Mouse (Mus musculus) monocyte, adult 2 months (primary cell): ENCODE results near the gene Gcc2.
"Not testable (repeated sequence)": the region's sequence is repeated elsewhere in the genome, so short reads cannot be mapped to it uniquely, and the experiment has no call there.

ENCODE experiments used
- DNase-seq, 2 experiments: peaks; one replicate each; pipeline ENCODE4 v3.0.0; 2022; ENCODE audit warnings: low spot score in 2 of 2, low read depth in 1 of 2

Gene Gcc2

DNA sequence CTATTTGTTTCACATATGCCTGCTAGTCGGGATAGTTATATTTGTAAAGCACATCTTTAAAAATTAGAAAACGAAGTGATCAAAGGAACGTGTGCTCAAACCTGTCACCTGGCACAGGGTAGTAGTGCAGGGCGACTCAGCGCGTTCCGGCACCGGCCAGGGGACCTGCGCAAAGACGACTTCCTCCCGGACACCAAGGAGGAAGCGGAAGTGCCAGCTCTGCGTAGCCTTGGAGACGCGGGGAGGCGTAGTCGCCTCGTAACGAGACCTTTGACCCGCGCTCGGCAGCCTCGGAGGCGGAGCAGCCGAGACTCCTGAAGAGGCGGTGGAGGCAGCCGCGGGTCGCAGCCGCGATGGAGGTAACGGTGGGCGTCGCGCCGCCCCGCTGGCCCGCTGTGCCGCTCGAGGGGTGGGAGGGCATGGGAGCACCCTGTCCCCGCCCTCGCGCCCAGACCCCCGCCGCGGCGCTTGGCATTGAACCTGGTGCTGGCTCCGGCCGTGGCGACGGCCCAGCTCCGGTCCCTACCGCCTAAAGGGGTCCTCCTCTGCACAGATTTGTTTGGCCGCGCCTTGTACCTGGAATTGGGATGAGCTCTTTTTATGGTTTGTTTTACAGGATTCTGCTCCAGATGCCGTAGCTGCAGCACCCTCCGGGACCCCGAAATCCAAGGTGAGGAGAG lies at the start of gene Gcc2:
TSS of gene Gcc2 (plus strand) at position 285 of the 680 bp plus-strand sequence.
- peak; percentile 81 to 86 for DNase-seq

DNA sequence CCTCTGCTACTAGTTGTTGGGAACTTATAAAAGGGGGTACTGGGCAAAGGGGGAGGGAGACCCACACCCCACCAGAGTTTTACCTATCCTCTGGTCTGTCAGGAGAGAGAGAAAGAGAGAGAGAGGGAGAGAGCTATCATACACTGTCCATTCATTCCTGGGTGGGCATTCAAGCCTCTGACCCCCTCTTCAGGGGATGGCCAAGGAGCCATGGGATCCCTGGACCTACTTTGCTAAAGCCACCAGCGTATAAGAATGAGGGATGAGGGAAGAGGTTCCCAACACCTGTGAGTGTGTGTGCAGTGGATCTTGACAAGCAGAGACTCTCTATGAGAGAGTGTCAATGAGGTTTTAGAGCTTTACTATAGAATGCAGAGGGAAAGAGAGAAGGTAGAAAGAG lies 49.3 kb upstream of the Gcc2 start:
- DNase-seq = no peak

- no peak for DNase-seq
Observed at GRCm38 (mm10) chr10:58206639-58207404, 48.5 kb upstream of the Gcc2 start.

- no peak for DNase-seq
Observed at GRCm38 (mm10) chr10:58209710-58210467, 45.4 kb upstream of the Gcc2 start.

DNA sequence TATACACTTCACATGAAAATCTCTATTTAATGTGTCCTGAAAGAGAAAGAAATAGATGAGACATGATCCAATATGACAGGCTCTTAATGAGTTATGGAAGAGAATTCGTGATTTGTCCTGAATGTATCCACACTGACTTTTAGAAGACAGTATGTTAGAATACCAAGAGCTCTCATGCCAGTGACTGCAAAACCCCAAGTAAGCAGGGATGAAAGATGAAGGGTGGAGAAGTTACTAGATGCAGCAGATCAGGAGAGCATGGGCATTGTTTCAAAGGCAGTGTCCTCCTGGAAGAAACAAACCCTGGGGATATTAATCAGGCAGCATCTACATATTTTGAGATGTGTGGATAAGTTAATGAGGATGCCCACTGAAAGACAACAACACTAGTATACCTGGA lies 44.8 kb upstream of the Gcc2 start:
- DNase-seq = no peak

DNA sequence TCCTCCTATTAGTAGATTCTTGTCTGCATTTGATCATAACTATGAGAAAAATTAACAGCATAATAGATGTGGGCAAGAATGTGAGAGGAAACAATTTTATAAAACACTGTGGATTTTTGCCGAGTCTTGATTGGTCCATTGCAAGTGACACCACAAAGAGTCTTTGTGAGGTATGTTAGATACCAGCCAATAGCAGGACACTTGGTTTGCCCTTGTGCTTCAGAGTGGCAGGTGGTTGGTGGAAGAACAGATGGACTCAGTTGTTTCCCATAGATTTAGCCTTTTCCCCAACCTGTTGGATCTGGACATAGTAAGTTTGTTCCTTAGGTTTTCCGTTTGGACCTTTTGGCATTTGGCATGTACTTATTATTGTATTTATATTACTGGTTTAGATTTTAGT lies 44.1 kb upstream of the Gcc2 start:
- no peak for DNase-seq

DNA sequence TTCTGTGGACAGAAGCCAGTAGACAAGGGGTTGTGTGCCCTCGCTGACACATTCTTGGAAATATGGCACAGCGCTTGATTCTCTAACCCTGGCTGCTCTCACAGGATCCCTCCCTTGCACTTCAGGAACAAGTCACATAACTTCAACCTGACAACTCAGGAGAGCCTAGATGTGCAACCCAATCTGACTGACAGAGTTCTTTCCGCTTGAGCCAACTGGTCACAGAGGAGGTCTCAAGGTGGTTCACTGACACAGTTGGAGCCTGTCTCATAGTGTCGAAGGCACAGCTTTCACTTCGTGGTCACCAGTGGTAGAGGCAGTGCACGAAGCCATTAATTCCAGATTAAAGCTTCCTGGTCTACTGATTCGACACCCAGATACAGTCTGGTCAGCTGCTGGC lies 43.1 kb upstream of the Gcc2 start:
- DNase-seq = no peak

- DNase-seq = no peak
Observed at GRCm38 (mm10) chr10:58214497-58214896, 40.8 kb upstream of the Gcc2 start.

DNA sequence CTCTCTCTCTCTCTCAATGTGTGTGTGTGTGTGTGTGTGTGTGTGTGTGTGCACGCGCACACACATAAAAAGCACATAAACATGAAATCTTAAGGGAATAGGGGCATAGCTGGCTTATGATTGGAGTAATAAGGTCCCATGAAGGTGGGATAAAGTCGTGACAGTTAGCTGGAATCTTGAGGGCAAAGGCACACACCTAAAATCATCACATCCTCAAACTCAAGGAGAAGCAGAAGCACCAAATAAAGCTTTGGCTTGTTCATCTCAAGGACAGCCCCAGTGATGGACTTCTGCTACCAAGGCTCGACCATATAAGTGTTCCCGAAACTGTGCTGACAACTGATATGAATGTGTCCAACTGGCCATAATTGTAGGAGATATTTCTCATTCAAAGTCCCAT lies 40.4 kb upstream of the Gcc2 start:
- DNase-seq = no peak

DNA sequence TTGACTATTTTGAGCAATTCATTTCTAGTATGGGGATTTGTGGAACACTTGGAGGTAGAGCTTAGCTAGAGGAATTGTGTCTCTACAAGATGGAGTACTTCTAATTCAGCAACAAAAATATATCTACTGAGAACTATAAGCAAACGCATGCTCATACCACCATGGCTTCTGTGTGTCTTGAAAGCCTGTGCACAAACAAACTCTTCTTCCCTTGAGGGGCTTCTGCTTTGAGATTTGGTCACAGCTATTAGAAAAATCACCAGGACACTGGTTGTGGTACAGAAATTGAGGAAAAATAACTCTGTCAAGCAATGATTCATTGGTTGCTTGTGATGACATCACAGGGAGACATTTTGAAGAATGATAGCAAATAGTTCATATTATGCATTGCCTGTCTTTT lies 39.9 kb upstream of the Gcc2 start:
- DNase-seq = no peak

- DNase-seq = no peak
Observed at GRCm38 (mm10) chr10:58217366-58217765, 37.9 kb upstream of the Gcc2 start.

DNA sequence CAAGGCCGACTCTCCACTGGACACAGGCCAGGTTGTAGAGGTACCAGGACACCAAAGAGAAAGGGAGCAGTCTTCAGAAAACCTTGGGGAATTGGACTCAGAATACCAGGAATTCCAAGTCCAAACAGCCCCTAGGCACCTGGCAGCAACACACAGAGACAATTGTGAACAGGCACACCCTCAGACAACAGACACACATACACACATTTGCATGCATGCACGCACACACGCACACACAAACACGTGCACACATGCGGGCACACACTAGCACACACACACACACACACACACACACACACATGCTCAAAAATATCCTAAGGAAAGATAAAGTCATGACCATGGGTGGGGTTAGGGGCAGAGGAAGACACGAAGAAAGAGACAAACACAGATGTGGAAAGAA lies 34.6 kb upstream of the Gcc2 start:
- no peak for DNase-seq

GRCm38 (mm10) chr10:58221571-58221970 lies 33.7 kb upstream of the Gcc2 start:
- DNase-seq = peak in 1 of 2 experiments; percentile 49

DNA sequence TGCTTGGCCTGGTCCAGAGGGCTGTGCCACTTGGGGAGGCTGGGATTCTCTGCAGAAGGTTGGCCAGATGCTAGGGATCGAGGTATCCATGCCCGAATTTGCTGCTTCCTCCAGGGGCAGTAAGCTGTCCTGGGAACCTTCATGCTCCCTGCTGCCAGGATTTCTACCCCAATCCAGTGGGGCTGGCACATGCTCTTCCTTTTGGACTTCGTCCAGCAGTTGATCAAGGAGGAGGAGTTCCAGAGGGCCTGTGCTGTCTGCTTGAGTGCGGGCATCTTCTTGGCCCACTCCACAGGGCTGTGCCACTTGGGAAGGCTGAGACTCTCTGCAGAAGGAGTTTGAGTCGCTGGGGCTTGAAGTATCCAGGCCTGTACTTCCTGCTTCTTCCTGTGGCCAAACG lies 32.1 kb upstream of the Gcc2 start:
- DNase-seq = not testable (repeated sequence)

- peak in 1 of 2 experiments; percentile 69 for DNase-seq
Observed at GRCm38 (mm10) chr10:58223972-58224805, 31.1 kb upstream of the Gcc2 start.

DNA sequence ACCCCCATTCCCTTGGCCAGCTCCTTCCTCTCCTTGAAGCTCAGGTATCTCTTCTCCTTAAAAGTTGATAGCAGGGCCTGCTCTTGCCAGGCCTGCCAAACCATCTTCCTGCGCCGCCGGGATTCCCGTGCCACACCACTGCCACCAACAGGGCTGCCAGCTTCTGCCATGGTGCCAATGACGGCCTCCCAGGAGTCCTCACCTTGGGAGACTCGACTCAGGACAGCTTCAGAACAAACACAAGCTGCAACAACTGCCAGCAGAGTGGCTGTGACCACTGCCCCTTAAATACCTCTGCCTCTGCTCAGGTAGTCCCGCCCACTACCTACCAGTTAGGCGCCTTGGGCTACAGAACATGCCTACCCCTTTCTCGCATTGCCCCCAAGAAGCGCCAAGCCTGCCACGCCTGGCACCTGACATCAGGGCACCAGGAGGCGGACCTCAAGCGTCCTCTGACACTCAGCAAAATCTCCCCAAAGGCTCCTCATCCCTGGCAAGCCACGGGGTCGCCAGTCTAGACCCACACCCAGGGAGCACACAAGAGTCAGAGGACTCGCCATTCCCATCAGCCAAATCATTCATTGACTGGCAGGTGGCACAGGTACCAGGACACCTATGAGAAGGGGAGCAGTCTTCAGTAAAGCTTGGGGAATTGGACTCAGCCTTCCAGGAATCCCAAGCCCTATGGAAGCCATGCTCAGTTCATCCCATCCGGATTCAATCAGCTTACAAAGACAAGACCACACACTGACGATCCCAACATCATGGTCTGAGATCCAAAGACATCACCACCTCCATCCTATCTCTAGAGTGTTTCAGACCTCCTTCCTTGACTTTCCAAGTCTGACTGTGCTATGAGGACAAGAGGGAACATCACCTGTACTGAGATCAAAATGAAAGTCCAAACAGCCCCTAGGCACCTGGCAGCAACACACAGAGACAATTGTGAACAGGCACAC lies 30.2 kb upstream of the Gcc2 start, which contains the start of gene AW822073:
TSS of gene AW822073 (minus strand) at position 104 of the 959 bp plus-strand sequence.
- not testable (repeated sequence) for DNase-seq

GRCm38 (mm10) chr10:58226357-58226756 lies 28.9 kb upstream of the Gcc2 start:
- not testable (repeated sequence) for DNase-seq

- DNase-seq = peak in 1 of 2 experiments; percentile 54
Observed at GRCm38 (mm10) chr10:58227798-58228197, 27.5 kb upstream of the Gcc2 start.

DNA sequence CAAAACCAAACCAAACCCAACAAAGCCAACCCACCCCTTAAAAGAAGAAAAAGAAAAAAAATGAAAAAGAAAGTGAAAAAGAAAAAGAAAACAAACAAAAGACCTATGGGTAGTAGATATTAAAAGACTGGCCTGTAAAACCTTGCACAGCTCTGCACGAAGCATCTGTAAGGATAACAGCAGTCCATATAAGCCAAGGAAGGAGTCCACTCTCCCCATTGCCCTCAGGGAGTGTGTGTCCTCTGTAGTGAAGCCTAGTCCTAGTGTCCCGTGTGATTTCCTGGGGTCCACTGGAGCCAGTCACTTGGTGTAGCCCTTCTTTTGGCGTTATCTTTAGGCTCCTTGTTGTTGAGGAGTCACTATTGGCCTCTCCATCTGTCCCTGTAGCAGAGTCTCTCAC lies 25.3 kb upstream of the Gcc2 start:
- DNase-seq = not testable (repeated sequence)

- not testable (repeated sequence) for DNase-seq
Observed at GRCm38 (mm10) chr10:58231088-58231487, 24.2 kb upstream of the Gcc2 start.
